Mouse (Mus musculus): ENCODE measurements at regions not wholly inside any gene's neighbourhood (a gene's known extent, or its start where the extent isn't known, plus 50 kb on each side); places are given as distances from the start of the nearest gene placed in this dataset.
"Not testable (repeated sequence)": the region's sequence is repeated elsewhere in the genome, so short reads cannot be mapped to it uniquely, and the experiment has no call there.

GRCm38 (mm10) chr6:47652880-47653279 is 57.7 kb upstream of the Ezh2 start:
- TF ChIP-seq CTCF (IDR thresholded peaks at IDR 0.05; ENCODE audit: insufficient read depth, low read length); POLR2A (IDR thresholded peaks at IDR 0.05; ENCODE audit: borderline replicate concordance, extremely low read depth, low read depth, low read length): not testable (repeated sequence)
